Mouse (Mus musculus): ENCODE data around the gene Acadl. TPM values are rescaled to one million over a fixed set of nuclear protein-coding genes. Genes with fewer than 3 reads are reported as not detected.

The Acadl gene
- polyA plus RNA-seq, 1 experiment, result 141 TPM

- Histone ChIP-seq H3K4me3 (no peak overlapping the region), H3K36me3 (ENCODE audit: control insufficient read depth, insufficient read depth) (no peaks in the 10 kb centered on the region), H3K27me3 (ENCODE audit: control insufficient read depth, insufficient read depth, insufficient read length) (no peaks in the 10 kb centered on the region), H3K79me2 (ENCODE audit: control insufficient read depth, insufficient read depth) (no peaks in the 10 kb centered on the region), H3ac (ENCODE audit: control insufficient read depth, insufficient read length) (no peak overlapping the region), H3K4me2 (ENCODE audit: low read depth) (no peak overlapping the region)
- TF ChIP-seq REST (IDR thresholded peaks at IDR 0.05; ENCODE audit: insufficient read depth, insufficient read length) (no peak), TCF12 (IDR thresholded peaks at IDR 0.05; ENCODE audit: insufficient read depth, poor library complexity, severe bottlenecking) (no peak), MAX (IDR thresholded peaks at IDR 0.05; ENCODE audit: low read depth) (no peak), MYOD1 (IDR thresholded peaks at IDR 0.05; ENCODE audit: control insufficient read depth in 1 of 3, insufficient read length in 2 of 3, low read depth in 2 of 3) (no peak), SRF (IDR thresholded peaks at IDR 0.05; ENCODE audit: control insufficient read depth, insufficient read length, low read depth) (no peak), E2F4 (IDR thresholded peaks at IDR 0.05; ENCODE audit: insufficient read depth) (no peak), MYOG (IDR thresholded peaks at IDR 0.05; ENCODE audit: control insufficient read depth in 1 of 3, insufficient read depth in 1 of 3, insufficient read length in 2 of 3, low read depth in 2 of 3) (no peak), TCF3 (IDR thresholded peaks at IDR 0.05; ENCODE audit: insufficient read length, low read depth) (no peak), USF1 (IDR thresholded peaks at IDR 0.05; ENCODE audit: low read depth) (no peak), POLR2AphosphoS2 (IDR thresholded peaks at IDR 0.05; ENCODE audit: insufficient read length, low read depth) (no peak), CEBPB (IDR thresholded peaks at IDR 0.05; ENCODE audit: insufficient read depth, poor library complexity, severe bottlenecking) (no peak)
These were observed 17.1 kb upstream of the Acadl start for GRCm38 (mm10) chr1:66880217-66880616.

GRCm38 (mm10) chr1:66874740-66875139, 11.7 kb upstream of the Acadl start:
- Histone ChIP-seq H3K36me3 (ENCODE audit: control insufficient read depth, insufficient read depth) (no peaks in the 10 kb centered on the region), H3K4me2 (ENCODE audit: low read depth) (no peak overlapping the region), H3K79me2 (ENCODE audit: control insufficient read depth, insufficient read depth) (no peaks in the 10 kb centered on the region), H3K27me3 (ENCODE audit: control insufficient read depth, insufficient read depth, insufficient read length) (no peaks in the 10 kb centered on the region), H3K4me3 (no peak overlapping the region), H3ac (ENCODE audit: control insufficient read depth, insufficient read length) (no peak overlapping the region)
- TF ChIP-seq E2F4 (IDR thresholded peaks at IDR 0.05; ENCODE audit: insufficient read depth) (no peak), CEBPB (IDR thresholded peaks at IDR 0.05; ENCODE audit: insufficient read depth, poor library complexity, severe bottlenecking) (no peak), POLR2A (IDR thresholded peaks at IDR 0.05; ENCODE audit: insufficient read length, low read depth) (no peak), MAX (IDR thresholded peaks at IDR 0.05; ENCODE audit: low read depth) (no peak), MYOG (IDR thresholded peaks at IDR 0.05; ENCODE audit: control insufficient read depth in 1 of 3, insufficient read depth in 1 of 3, insufficient read length in 2 of 3, low read depth in 2 of 3) (no peak), USF1 (IDR thresholded peaks at IDR 0.05; ENCODE audit: low read depth) (no peak)

GRCm38 (mm10) chr1:66871591-66871990, 8.5 kb upstream of the Acadl start:
- no peaks in the 10 kb centered on the region for H3K79me2 ChIP-seq (ENCODE audit: control insufficient read depth, insufficient read depth)
- H3K4me2 ChIP-seq (ENCODE audit: low read depth), result no peak overlapping the region

GRCm38 (mm10) chr1:66865633-66866032, 2.6 kb upstream of the Acadl start:
- no peaks in the 10 kb centered on the region for H3K27me3 ChIP-seq (ENCODE audit: control insufficient read depth, insufficient read depth, insufficient read length)
- H3K36me3 ChIP-seq (ENCODE audit: control insufficient read depth, insufficient read depth), result no peaks in the 10 kb centered on the region
- no peak overlapping the region for H3K4me3 ChIP-seq
- no peak overlapping the region for H3ac ChIP-seq (ENCODE audit: control insufficient read depth, insufficient read length)
- no peak for TF ChIP-seq MYOG (IDR thresholded peaks at IDR 0.05; ENCODE audit: control insufficient read depth in 1 of 3, insufficient read depth in 1 of 3, insufficient read length in 2 of 3, low read depth in 2 of 3)
- TF ChIP-seq MAX (IDR thresholded peaks at IDR 0.05; ENCODE audit: low read depth), result no peak
- TF ChIP-seq SRF (IDR thresholded peaks at IDR 0.05; ENCODE audit: control insufficient read depth, insufficient read length, low read depth), result no peak
- no peak for TF ChIP-seq TCF12 (IDR thresholded peaks at IDR 0.05; ENCODE audit: insufficient read depth, poor library complexity, severe bottlenecking)
- no peak for TF ChIP-seq POLR2A (IDR thresholded peaks at IDR 0.05; ENCODE audit: insufficient read length, low read depth)
- no peak for TF ChIP-seq TCF3 (IDR thresholded peaks at IDR 0.05; ENCODE audit: insufficient read length, low read depth)
- TF ChIP-seq E2F4 (IDR thresholded peaks at IDR 0.05; ENCODE audit: insufficient read depth), result no peak
- no peak for TF ChIP-seq POLR2AphosphoS2 (IDR thresholded peaks at IDR 0.05; ENCODE audit: insufficient read length, low read depth)
- no peak for TF ChIP-seq CEBPB (IDR thresholded peaks at IDR 0.05; ENCODE audit: insufficient read depth, poor library complexity, severe bottlenecking)
- no peak for TF ChIP-seq MYOD1 (IDR thresholded peaks at IDR 0.05; ENCODE audit: control insufficient read depth in 1 of 3, insufficient read length in 2 of 3, low read depth in 2 of 3)
- TF ChIP-seq USF1 (IDR thresholded peaks at IDR 0.05; ENCODE audit: low read depth), result no peak
- TF ChIP-seq REST (IDR thresholded peaks at IDR 0.05; ENCODE audit: insufficient read depth, insufficient read length), result no peak
- peaks cover 19% of the 10 kb centered on the region for H3K79me2 ChIP-seq (ENCODE audit: control insufficient read depth, insufficient read depth)
- no peak overlapping the region for H3K4me2 ChIP-seq (ENCODE audit: low read depth)

More at GRCm38 (mm10) chr1:66871591-66871990, 8.5 kb upstream of the Acadl start:
- H3K4me3 ChIP-seq, result no peak overlapping the region
- H3K36me3 ChIP-seq (ENCODE audit: control insufficient read depth, insufficient read depth), result no peaks in the 10 kb centered on the region
- H3K27me3 ChIP-seq (ENCODE audit: control insufficient read depth, insufficient read depth, insufficient read length), result no peaks in the 10 kb centered on the region
- H3ac ChIP-seq (ENCODE audit: control insufficient read depth, insufficient read length), result no peak overlapping the region
- no peak for TF ChIP-seq MAX (IDR thresholded peaks at IDR 0.05; ENCODE audit: low read depth)
- no peak for TF ChIP-seq POLR2A (IDR thresholded peaks at IDR 0.05; ENCODE audit: insufficient read length, low read depth)
- TF ChIP-seq POLR2AphosphoS2 (IDR thresholded peaks at IDR 0.05; ENCODE audit: insufficient read length, low read depth), result no peak
- no peak for TF ChIP-seq MYOG (IDR thresholded peaks at IDR 0.05; ENCODE audit: control insufficient read depth in 1 of 3, insufficient read depth in 1 of 3, insufficient read length in 2 of 3, low read depth in 2 of 3)
- TF ChIP-seq REST (IDR thresholded peaks at IDR 0.05; ENCODE audit: insufficient read depth, insufficient read length), result no peak
- TF ChIP-seq CEBPB (IDR thresholded peaks at IDR 0.05; ENCODE audit: insufficient read depth, poor library complexity, severe bottlenecking), result no peak
- TF ChIP-seq E2F4 (IDR thresholded peaks at IDR 0.05; ENCODE audit: insufficient read depth), result no peak
- no peak for TF ChIP-seq MYOD1 (IDR thresholded peaks at IDR 0.05; ENCODE audit: control insufficient read depth in 1 of 3, insufficient read length in 2 of 3, low read depth in 2 of 3)
- no peak for TF ChIP-seq TCF3 (IDR thresholded peaks at IDR 0.05; ENCODE audit: insufficient read length, low read depth)
- no peak for TF ChIP-seq USF1 (IDR thresholded peaks at IDR 0.05; ENCODE audit: low read depth)
- no peak for TF ChIP-seq SRF (IDR thresholded peaks at IDR 0.05; ENCODE audit: control insufficient read depth, insufficient read length, low read depth)
- no peak for TF ChIP-seq TCF12 (IDR thresholded peaks at IDR 0.05; ENCODE audit: insufficient read depth, poor library complexity, severe bottlenecking)

All from myocyte (in vitro differentiated cells).